Mouse (Mus musculus): ENCODE results near the gene Snx29.

Snx29 gene

GRCm38 (mm10) chr16:11709382-11709781 is 386.7 kb downstream of the Snx29 start:
- intact Hi-C loops (cut with DNase I) = no loop called here

GRCm38 (mm10) chr16:11709999-11710667 is 387.4 kb downstream of the Snx29 start:
- intact Hi-C loops (cut with DNase I) = no loop called here

- intact Hi-C loops (cut with DNase I) = no loop called here
These were observed 390.7 kb downstream of the Snx29 start for GRCm38 (mm10) chr16:11713265-11713865.

- intact Hi-C loops (cut with DNase I) = no loop called here
These were observed 394.2 kb downstream of the Snx29 start for GRCm38 (mm10) chr16:11716932-11717331.

- intact Hi-C loops (cut with DNase I) = no loop called here
These were observed 403.2 kb downstream of the Snx29 start for GRCm38 (mm10) chr16:11725901-11726300.

GRCm38 (mm10) chr16:11727331-11727730 is 404.6 kb downstream of the Snx29 start:
- intact Hi-C loops (cut with DNase I) = no loop called here

- intact Hi-C loops (cut with DNase I) = no loop called here
These were observed 405.4 kb downstream of the Snx29 start for GRCm38 (mm10) chr16:11728131-11728530.

- intact Hi-C loops (cut with DNase I) = no loop called here
These were observed 405.9 kb downstream of the Snx29 start for GRCm38 (mm10) chr16:11728627-11729026.

- intact Hi-C loops (cut with DNase I) = no loop called here
These were observed 406.4 kb downstream of the Snx29 start for GRCm38 (mm10) chr16:11729111-11729510.

GRCm38 (mm10) chr16:11729815-11730214 is 407.1 kb downstream of the Snx29 start:
- intact Hi-C loops (cut with DNase I) = no loop called here

GRCm38 (mm10) chr16:11731014-11731535 is 408.4 kb downstream of the Snx29 start:
- intact Hi-C loops (cut with DNase I) = no loop called here

- intact Hi-C loops (cut with DNase I) = no loop called here
These were observed 415.6 kb downstream of the Snx29 start for GRCm38 (mm10) chr16:11738341-11738740.

- intact Hi-C loops (cut with DNase I) = no loop called here
These were observed 419.2 kb downstream of the Snx29 start for GRCm38 (mm10) chr16:11741951-11742350.

GRCm38 (mm10) chr16:11742351-11742750 is 419.6 kb downstream of the Snx29 start:
- intact Hi-C loops (cut with DNase I) = no loop called here

- intact Hi-C loops (cut with DNase I) = no loop called here
These were observed 420.3 kb downstream of the Snx29 start for GRCm38 (mm10) chr16:11743013-11743412.

- intact Hi-C loops (cut with DNase I) = no loop called here
These were observed 421.0 kb downstream of the Snx29 start for GRCm38 (mm10) chr16:11743724-11744123.

GRCm38 (mm10) chr16:11746036-11746435 is 423.3 kb downstream of the Snx29 start:
- intact Hi-C loops (cut with DNase I) = no loop called here

GRCm38 (mm10) chr16:11747867-11748266 is 425.2 kb downstream of the Snx29 start:
- intact Hi-C loops (cut with DNase I) = no loop called here

- intact Hi-C loops (cut with DNase I) = no loop called here
These were observed 426.4 kb downstream of the Snx29 start for GRCm38 (mm10) chr16:11749111-11749510.

GRCm38 (mm10) chr16:11750605-11751004 is 427.9 kb downstream of the Snx29 start:
- intact Hi-C loops (cut with DNase I) = no loop called here

- intact Hi-C loops (cut with DNase I) = no loop called here
These were observed 429.8 kb downstream of the Snx29 start for GRCm38 (mm10) chr16:11752557-11752956.

- intact Hi-C loops (cut with DNase I) = no loop called here
These were observed 430.8 kb downstream of the Snx29 start for GRCm38 (mm10) chr16:11753466-11753865.

- intact Hi-C loops (cut with DNase I) = no loop called here
These were observed 431.4 kb downstream of the Snx29 start for GRCm38 (mm10) chr16:11754136-11754535.
